ENCODE assay signal across 13 mouse cellular contexts in genomic region chr2:71146266-71146665, GRCm38 (mm10). TPM values are rescaled to one million over a fixed set of nuclear protein-coding genes. Genes with fewer than 3 reads are reported as not detected.
A peak's percentile ranks its signal among the peaks of the same experiment; 100 is the strongest.
DNase-seq lines count a peak whose midpoint lies in the region; ATAC-seq and TF ChIP-seq lines count a peak whose summit lies in the region.
"Had no signal": no experiment of that assay in that cellular context is flagged by ENCODE, and none has a peak within 500 bp of the region (broad histone marks: within the 10 kb centered on the region; RNA-seq: fewer than 3 reads in every experiment).

No protein-coding gene starts in this region.

- H3K4me1 ChIP-seq in intestine, postnatal 0 days (replicated peaks; ENCODE audit: control insufficient read depth, insufficient read depth, low read length), result 0 out of 2 replicates have a peak, but pooled peaks cover 5% of the 10 kb centered on the region
- peaks cover 8% of the 10 kb centered on the region; the same call in 1 of the 2 replicates for H3K4me1 ChIP-seq in kidney, embryonic 15.5 days
- H3K4me1 ChIP-seq in liver, embryonic 13.5 days (replicated peaks), result peaks cover 6% of the 10 kb centered on the region; the same call in 1 of the 2 replicates
- no peaks in the 10 kb centered on the region for H3K4me1 ChIP-seq in stomach, embryonic 15.5 days
- H3K4me1 ChIP-seq in hindbrain, postnatal 0 days (ENCODE audit: insufficient read depth, low read length), result no peaks in the 10 kb centered on the region

- peak overlapping the region; percentile 50; the same call in 1 of the 2 replicates for H3K27ac ChIP-seq in intestine, postnatal 0 days (ENCODE audit: low read depth, low read length)
- H3K27ac ChIP-seq in kidney, embryonic 15.5 days, result peak overlapping the region; percentile 54; the same call in 1 of the 2 replicates
- H3K27ac ChIP-seq in liver, embryonic 13.5 days, result peak overlapping the region; percentile 54; the same call in 1 of the 2 replicates
- no peak overlapping the region for H3K27ac ChIP-seq in stomach, embryonic 15.5 days
- H3K27ac ChIP-seq in hindbrain, postnatal 0 days, result no peak overlapping the region
- H3K27ac ChIP-seq: embryonic facial prominence, embryonic 10.5 days had no signal

- TF ChIP-seq CTCF in intestine, postnatal 0 days (IDR thresholded peaks at IDR 0.05; ENCODE audit: low read depth), result no peak
- no peak for TF ChIP-seq CTCF in hindbrain, postnatal 0 days (IDR thresholded peaks at IDR 0.05; ENCODE audit: low read depth)

- peak overlapping the region; percentile 14; the same call in 1 of the 2 replicates for H3K4me2 ChIP-seq in intestine, postnatal 0 days (replicated peaks; ENCODE audit: low read depth)
- H3K4me2 ChIP-seq in kidney, embryonic 15.5 days, result no peak overlapping the region
- no peak overlapping the region for H3K4me2 ChIP-seq in liver, embryonic 13.5 days
- H3K4me2 ChIP-seq in stomach, embryonic 15.5 days, result no peak overlapping the region
- no peak overlapping the region for H3K4me2 ChIP-seq in hindbrain, postnatal 0 days (ENCODE audit: low read depth, low read length)

- peak; percentile 90 for ATAC-seq in intestine, postnatal 0 days
- ATAC-seq in kidney, embryonic 15.5 days (replicated peaks; ENCODE audit: low FRiP score), result peak; percentile 82
- peak; percentile 82 for ATAC-seq in liver, embryonic 13.5 days (ENCODE audit: low read depth)
- peak; percentile 90 for ATAC-seq in stomach, embryonic 15.5 days (ENCODE audit: insufficient read depth, low FRiP score, low read depth)
- no peak for ATAC-seq in hindbrain, postnatal 0 days
- no peak for ATAC-seq in erythroid progenitor cell, adult 5-6 weeks (replicated peaks; ENCODE audit: low FRiP score, poor library complexity, severe bottlenecking)

- no peaks in the 10 kb centered on the region for H3K27me3 ChIP-seq in intestine, postnatal 0 days (replicated peaks; ENCODE audit: control insufficient read depth, insufficient read depth, low read length)
- no peaks in the 10 kb centered on the region for H3K27me3 ChIP-seq in kidney, embryonic 15.5 days
- no peaks in the 10 kb centered on the region for H3K27me3 ChIP-seq in liver, embryonic 13.5 days
- no peaks in the 10 kb centered on the region for H3K27me3 ChIP-seq in stomach, embryonic 15.5 days (replicated peaks)
- no peaks in the 10 kb centered on the region for H3K27me3 ChIP-seq in hindbrain, postnatal 0 days (ENCODE audit: insufficient read depth, low read length)
- H3K27me3 ChIP-seq: CH12.LX had no signal

- H3K4me3 ChIP-seq in intestine, postnatal 0 days (ENCODE audit: low read depth, low read length), result no peak overlapping the region
- H3K4me3 ChIP-seq in kidney, embryonic 15.5 days (replicated peaks), result no peak overlapping the region
- no peak overlapping the region for H3K4me3 ChIP-seq in liver, embryonic 13.5 days (replicated peaks)
- no peak overlapping the region for H3K4me3 ChIP-seq in stomach, embryonic 15.5 days (replicated peaks)
- H3K4me3 ChIP-seq in hindbrain, postnatal 0 days (ENCODE audit: low read length), result no peak overlapping the region
- H3K4me3 ChIP-seq: embryonic facial prominence, embryonic 10.5 days; myocyte had no signal

- 12% methylated on average over 3 of the region's 3 CpGs for WGBS in intestine, postnatal 0 days
- 30% methylated on average over 3 of the region's 3 CpGs for WGBS in kidney, embryonic 15.5 days
- 20% methylated on average over 3 of the region's 3 CpGs for WGBS in liver, embryonic 13.5 days (ENCODE audit: insufficient replicate concordance)
- WGBS in stomach, embryonic 15.5 days, result 30% methylated on average over 3 of the region's 3 CpGs
- WGBS in hindbrain, postnatal 0 days, result 60% methylated on average over 3 of the region's 3 CpGs

- no peaks in the 10 kb centered on the region for H3K36me3 ChIP-seq in intestine, postnatal 0 days (ENCODE audit: control insufficient read depth, insufficient read depth)
- no peaks in the 10 kb centered on the region for H3K36me3 ChIP-seq in kidney, embryonic 15.5 days
- H3K36me3 ChIP-seq in liver, embryonic 13.5 days, result no peaks in the 10 kb centered on the region
- no peaks in the 10 kb centered on the region for H3K36me3 ChIP-seq in stomach, embryonic 15.5 days
- no peaks in the 10 kb centered on the region for H3K36me3 ChIP-seq in hindbrain, postnatal 0 days (ENCODE audit: insufficient read depth, low read length)
- H3K36me3 ChIP-seq: embryonic facial prominence, embryonic 10.5 days had no signal

- H3K9me3 ChIP-seq in intestine, postnatal 0 days (ENCODE audit: control insufficient read depth), result no peaks in the 10 kb centered on the region
- H3K9me3 ChIP-seq in kidney, embryonic 15.5 days (replicated peaks), result no peaks in the 10 kb centered on the region
- no peaks in the 10 kb centered on the region for H3K9me3 ChIP-seq in liver, embryonic 13.5 days (replicated peaks)
- H3K9me3 ChIP-seq in stomach, embryonic 15.5 days, result no peaks in the 10 kb centered on the region
- H3K9me3 ChIP-seq in hindbrain, postnatal 0 days (ENCODE audit: low read length), result no peaks in the 10 kb centered on the region
- H3K9me3 ChIP-seq: embryonic facial prominence, embryonic 10.5 days had no signal

- no peak overlapping the region for H3K9ac ChIP-seq in intestine, postnatal 0 days (ENCODE audit: low read depth, low read length)
- no peak overlapping the region for H3K9ac ChIP-seq in kidney, embryonic 15.5 days
- H3K9ac ChIP-seq in liver, embryonic 13.5 days, result no peak overlapping the region
- no peak overlapping the region for H3K9ac ChIP-seq in stomach, embryonic 15.5 days
- H3K9ac ChIP-seq in hindbrain, postnatal 0 days (replicated peaks; ENCODE audit: low read length), result no peak overlapping the region

- DNase-seq in liver, embryonic 13.5 days, result no peak
- no peak for DNase-seq in hindbrain, postnatal 0 days (ENCODE audit: low spot score)
- DNase-seq in ovary, postnatal 14 days (ENCODE audit: low spot score), result no peak
- DNase-seq: cerebellum, adult 2 months; left cerebral cortex, postnatal 4 days; thymus, postnatal 36 days had no signal

RNA-seq across cellular contexts. Expression of gene Cybrd1, which starts 28.5 kb away (rescaled TPM):
- 7.1 and 7.7 TPM in 2 replicates for polyA plus RNA-seq in intestine, postnatal 0 days (2015; fragmentation: Nextera tagmentation; extraction: Ambion mirVana)
- 1.5 and 1.8 TPM in 2 replicates for polyA plus RNA-seq in kidney, embryonic 15.5 days (2015; fragmentation: Nextera tagmentation; extraction: Ambion mirVana)
- polyA plus RNA-seq in liver, embryonic 13.5 days (2015; fragmentation: Nextera tagmentation; extraction: Ambion mirVana), result 0.60 and 0.85 TPM in 2 replicates
- 7.5 and 7.8 TPM in 2 replicates for polyA plus RNA-seq in stomach, embryonic 15.5 days (2015; fragmentation: Nextera tagmentation; extraction: Ambion mirVana)
- total RNA-seq in hindbrain, postnatal 0 days (2014; rRNA removed), result 11.3 and 13.5 TPM in 2 replicates
- 4.0 and 4.5 TPM in 2 replicates for polyA plus RNA-seq in hindbrain, postnatal 0 days (2015; fragmentation: Nextera tagmentation; extraction: Ambion mirVana)
- total RNA-seq in erythroid progenitor cell, adult 5-6 weeks (2015; ENCODE audit: low replicate concordance), result 0.36 TPM in 1 of 2 replicates, not detected in the other
- not detected in 2 replicates for total RNA-seq in erythroid progenitor cell, adult 5-6 weeks (2017; ENCODE audit: low replicate concordance)
- total RNA-seq: CH12.LX had no signal

Comparison
In these comparisons a context has a peak if more than half of its experiments do, and no peak if none do; other contexts are left out.
1. ATAC-seq: peak in intestine, postnatal 0 days (single experiment), kidney, embryonic 15.5 days (single experiment), liver, embryonic 13.5 days (single experiment) and stomach, embryonic 15.5 days (single experiment); none in hindbrain, postnatal 0 days (single experiment) and erythroid progenitor cell, adult 5-6 weeks (single experiment).
2. H3K27ac ChIP-seq: peak in intestine, postnatal 0 days (single experiment), kidney, embryonic 15.5 days (single experiment) and liver, embryonic 13.5 days (single experiment); none in stomach, embryonic 15.5 days (single experiment) and hindbrain, postnatal 0 days (single experiment).